Mouse (Mus musculus): Measurements from ENCODE around the gene Bcl10.
"Not testable (repeated sequence)": the region's sequence is repeated elsewhere in the genome, so short reads cannot be mapped to it uniquely, and the experiment has no call there.

Gene Bcl10

GRCm38 (mm10) chr3:145951287-145952165 is 28.9 kb downstream of the Bcl10 start:
- peak; percentile 26 to 50 for DNase-seq

- DNase-seq, result no peak
Measured at GRCm38 (mm10) chr3:145952945-145953344, 30.3 kb downstream of the Bcl10 start.

- no peak for DNase-seq
Measured at GRCm38 (mm10) chr3:145953411-145953810, 30.8 kb downstream of the Bcl10 start.

- no peak for DNase-seq
Measured at GRCm38 (mm10) chr3:145959824-145960223, 37.2 kb downstream of the Bcl10 start.

GRCm38 (mm10) chr3:145962411-145962810 is 39.8 kb downstream of the Bcl10 start:
- peak in 1 of 2 experiments; percentile 28 for DNase-seq

GRCm38 (mm10) chr3:145963101-145964017 is 40.8 kb downstream of the Bcl10 start:
- peak; percentile 54 to 59 for DNase-seq

GRCm38 (mm10) chr3:145964018-145964387 is 41.4 kb downstream of the Bcl10 start:
- peak; percentile 80 to 85 for DNase-seq

- DNase-seq, result peak; percentile 85 to 91
Measured at GRCm38 (mm10) chr3:145964473-145964872, 41.9 kb downstream of the Bcl10 start.

- not testable (repeated sequence) for DNase-seq
Measured at GRCm38 (mm10) chr3:145965583-145965982, 43.0 kb downstream of the Bcl10 start.

GRCm38 (mm10) chr3:145966806-145967205 is 44.2 kb downstream of the Bcl10 start:
- no peak for DNase-seq

GRCm38 (mm10) chr3:145969031-145969501 is 46.5 kb downstream of the Bcl10 start:
- no peak for DNase-seq

- DNase-seq, result no peak
Measured at GRCm38 (mm10) chr3:145971501-145971900, 48.9 kb downstream of the Bcl10 start.

- DNase-seq, result no peak
Measured at GRCm38 (mm10) chr3:145974986-145975385, 52.4 kb downstream of the Bcl10 start.
